Mouse (Mus musculus) ovary, adult 18-20 months (tissue): ENCODE measurements at regions not wholly inside any gene's neighbourhood (a gene's known extent, or its start where the extent isn't known, plus 50 kb on each side); places are given as distances from the start of the nearest gene placed in this dataset.

Experiments used
- DNase-seq: peaks from one replicate; pipeline ENCODE4 v3.0.0; 2022; ENCODE audit warnings: low spot score, mixed read lengths

DNA sequence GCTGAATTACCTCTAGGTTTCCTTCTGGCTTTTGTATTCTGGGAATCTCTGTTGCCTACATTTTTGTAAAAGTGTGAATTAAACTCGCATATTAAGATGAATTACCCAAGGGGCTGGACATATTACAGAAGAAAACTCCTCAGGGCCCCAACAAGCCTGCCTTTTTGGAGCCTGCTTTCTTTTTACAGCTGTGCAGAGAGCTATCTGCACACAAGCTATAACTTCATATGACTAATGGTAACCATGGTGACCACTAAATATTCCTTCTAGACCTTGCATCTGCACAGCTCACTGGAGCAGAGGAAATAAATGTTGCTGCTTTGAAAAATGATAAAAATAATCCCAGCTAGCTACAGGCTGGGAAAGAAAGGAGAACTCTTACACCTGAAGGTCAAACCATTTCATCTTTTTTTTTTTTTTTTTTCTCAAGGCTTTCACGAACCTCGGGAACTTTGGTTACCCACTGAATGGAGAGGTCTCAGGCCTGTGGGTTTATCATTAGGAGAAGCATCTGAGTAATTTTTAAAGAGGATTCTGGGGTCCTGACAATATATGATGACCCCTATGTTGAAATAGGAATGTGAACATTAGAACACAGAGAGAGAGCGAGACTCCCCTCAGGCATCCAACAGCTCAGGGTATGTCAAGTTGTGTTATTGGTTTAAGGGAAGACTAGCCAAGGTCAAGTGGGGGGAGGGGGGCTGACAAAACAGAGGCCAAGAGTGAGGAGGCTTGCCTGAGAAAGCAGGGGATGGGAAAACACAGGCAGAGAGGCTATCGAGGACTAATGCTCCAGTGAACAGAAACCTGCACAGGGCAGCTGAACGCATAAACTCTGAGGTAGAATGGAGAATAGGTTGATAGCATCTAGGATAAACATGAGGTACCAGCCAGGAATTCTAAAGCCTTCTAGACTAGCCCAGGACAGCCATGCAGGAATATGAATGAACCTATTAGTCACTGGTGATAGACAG, 188.4 kb downstream of the Phlda1 start:
- DNase-seq, result no peak

GRCm38 (mm10) chr10:111695918-111696760, 190.1 kb downstream of the Phlda1 start:
- no peak for DNase-seq

- DNase-seq, result no peak
Observed at GRCm38 (mm10) chr10:111696987-111697386, 190.9 kb downstream of the Phlda1 start.

GRCm38 (mm10) chr10:111699557-111700508, 193.7 kb downstream of the Phlda1 start:
- no peak for DNase-seq

- no peak for DNase-seq
Observed at GRCm38 (mm10) chr10:111700570-111700969, 194.5 kb downstream of the Phlda1 start.

DNA sequence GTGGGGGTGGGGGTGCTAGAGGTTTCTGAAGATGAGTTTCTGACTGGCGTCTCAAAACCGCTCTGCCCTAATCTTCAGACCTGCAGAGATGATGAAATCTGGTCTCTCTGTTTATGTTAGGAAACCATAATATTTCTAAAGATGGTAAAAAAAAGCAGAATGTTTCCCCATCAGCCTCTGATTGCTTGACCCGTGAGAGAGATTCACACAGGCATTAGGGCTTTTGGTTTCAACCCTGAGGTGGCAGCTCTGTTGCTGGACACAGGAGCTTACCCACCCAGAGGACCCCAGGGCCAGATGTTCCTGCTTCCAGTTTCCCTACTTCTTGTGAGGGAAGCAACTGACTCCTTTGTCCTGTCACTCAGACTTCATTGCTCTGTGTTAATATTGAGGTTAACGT, 195.1 kb downstream of the Phlda1 start:
- no peak for DNase-seq

- no peak for DNase-seq
Observed at GRCm38 (mm10) chr10:111702435-111702834, 196.3 kb downstream of the Phlda1 start.

GRCm38 (mm10) chr10:111703447-111703846, 197.4 kb downstream of the Phlda1 start:
- no peak for DNase-seq

DNA sequence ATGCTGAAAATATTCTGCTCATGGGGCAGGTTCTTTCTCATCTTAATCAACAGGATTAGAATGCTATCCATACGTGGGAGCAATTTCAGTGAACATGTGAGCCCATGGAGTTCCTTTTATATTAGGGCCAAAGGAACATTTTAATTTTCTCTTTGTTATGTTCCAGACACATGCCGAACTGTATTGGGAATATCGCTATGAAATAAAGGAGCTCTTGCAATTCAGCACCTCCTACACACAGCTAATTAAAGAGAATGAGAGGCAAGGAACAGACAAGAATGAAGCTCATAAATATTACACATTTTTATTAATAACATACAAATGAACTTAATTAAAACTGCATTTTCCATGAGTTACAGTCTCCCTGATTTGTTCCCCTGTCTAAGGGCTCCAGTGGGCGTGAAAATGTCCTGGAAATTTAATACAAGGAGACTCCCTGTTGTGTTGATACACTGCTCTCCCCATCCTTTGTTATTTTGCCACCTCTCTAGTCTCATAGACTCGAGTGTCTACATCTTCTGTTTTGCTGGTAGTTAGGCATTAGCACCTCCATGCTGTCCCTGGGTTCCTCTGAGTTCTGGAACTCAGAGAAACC, 205.5 kb downstream of the Phlda1 start:
- no peak for DNase-seq

- DNase-seq, result no peak
Observed at GRCm38 (mm10) chr10:111712991-111713390, 206.9 kb downstream of the Phlda1 start.

DNA sequence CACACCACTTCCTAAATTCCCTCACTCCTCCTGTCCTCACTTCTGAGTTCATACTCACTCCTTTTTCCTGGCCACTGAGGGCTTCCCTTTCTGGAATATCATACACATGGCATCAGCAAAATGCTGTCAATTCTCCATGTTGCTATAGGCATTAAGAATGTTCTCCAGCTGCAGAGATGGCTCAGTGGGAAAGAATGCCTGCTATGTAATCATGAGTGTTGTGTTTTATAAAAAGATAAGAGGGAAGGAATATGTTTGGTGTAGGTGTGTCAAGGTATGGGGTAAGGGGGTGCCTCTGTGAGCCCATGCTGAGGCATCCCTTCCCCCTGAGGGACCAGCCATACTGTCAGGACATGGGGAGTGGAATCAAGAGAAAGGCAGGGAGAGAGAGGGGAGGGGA, 207.6 kb downstream of the Phlda1 start:
- no peak for DNase-seq

DNA sequence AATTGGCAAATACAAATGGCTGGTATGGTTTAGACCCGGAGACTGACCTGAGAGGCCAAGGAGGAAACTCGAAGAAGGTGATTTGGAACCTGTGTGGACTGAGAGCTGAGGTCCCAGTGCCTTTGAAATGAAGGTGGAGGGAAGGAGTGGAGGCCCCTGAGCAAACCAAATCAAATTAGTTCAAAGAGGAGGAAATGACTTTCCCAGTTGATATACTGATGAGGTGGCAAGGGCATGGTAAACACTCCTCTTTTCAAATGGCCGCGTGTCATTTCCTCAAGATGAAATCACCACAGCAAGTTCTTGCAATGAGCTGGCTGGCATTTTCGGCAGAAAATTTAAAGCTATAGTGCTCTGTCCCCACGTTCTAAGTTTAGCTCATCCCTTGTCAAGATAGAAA, 209.1 kb downstream of the Phlda1 start:
- DNase-seq, result no peak

DNA sequence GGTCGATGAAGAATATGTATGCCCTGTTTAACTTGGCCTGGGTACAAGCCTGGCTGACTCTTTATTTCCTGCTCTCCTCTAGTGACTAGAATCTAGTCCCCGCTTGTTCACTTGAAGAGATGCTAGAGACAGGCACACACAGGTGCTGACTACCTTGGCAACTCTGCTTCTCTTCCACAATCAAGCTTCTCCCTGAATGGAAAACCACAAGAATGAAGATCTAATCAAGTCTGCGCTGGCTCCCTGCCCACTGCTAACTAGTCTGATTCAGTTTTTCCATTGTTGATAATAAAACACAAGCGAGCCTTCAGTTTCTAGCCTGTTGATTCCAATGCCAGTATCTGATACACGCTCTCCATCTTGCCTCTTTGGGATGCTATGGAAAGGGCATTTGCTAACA, 213.5 kb downstream of the Phlda1 start:
- DNase-seq, result peak; percentile 3

DNA sequence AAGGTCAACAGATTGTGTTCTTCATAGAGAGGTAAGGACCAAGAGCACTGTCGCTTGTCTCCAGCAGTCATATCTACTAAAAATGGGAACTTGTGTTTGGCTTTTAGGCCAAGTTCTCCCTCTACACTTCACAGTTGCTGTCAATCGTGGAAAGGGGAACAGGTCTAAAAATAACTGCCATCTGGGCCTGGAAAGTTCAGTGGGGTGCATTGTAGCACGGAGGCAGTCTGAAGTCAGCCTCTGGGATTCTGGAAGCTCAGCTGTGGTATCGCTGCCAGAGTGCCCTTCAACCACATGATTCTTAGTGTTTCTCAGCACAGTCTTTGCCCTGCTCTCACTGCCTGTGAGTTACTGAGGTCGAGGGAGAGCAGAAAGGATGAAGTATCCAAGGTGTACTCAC, 215.0 kb downstream of the Phlda1 start:
- DNase-seq, result no peak

DNA sequence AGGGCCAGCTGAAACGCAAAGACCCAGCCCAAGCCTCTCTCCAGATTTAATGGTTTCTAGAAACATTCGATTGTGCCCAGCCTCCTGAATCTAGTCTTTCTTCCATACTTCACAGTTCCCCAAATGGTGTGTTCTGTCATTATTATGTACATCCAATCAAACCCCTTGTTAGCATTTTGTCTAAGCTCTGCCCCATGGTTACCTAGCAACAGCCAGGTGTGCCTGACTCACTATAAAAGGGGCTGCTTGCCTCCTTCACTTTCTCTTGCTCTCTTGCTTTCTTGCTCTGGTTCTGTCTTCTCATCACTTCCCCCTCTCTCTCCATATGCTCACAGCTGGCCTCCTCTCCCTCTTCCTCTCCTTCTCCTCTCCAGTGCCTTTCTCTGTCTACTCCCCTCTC, 217.8 kb downstream of the Phlda1 start:
- no peak for DNase-seq

DNA sequence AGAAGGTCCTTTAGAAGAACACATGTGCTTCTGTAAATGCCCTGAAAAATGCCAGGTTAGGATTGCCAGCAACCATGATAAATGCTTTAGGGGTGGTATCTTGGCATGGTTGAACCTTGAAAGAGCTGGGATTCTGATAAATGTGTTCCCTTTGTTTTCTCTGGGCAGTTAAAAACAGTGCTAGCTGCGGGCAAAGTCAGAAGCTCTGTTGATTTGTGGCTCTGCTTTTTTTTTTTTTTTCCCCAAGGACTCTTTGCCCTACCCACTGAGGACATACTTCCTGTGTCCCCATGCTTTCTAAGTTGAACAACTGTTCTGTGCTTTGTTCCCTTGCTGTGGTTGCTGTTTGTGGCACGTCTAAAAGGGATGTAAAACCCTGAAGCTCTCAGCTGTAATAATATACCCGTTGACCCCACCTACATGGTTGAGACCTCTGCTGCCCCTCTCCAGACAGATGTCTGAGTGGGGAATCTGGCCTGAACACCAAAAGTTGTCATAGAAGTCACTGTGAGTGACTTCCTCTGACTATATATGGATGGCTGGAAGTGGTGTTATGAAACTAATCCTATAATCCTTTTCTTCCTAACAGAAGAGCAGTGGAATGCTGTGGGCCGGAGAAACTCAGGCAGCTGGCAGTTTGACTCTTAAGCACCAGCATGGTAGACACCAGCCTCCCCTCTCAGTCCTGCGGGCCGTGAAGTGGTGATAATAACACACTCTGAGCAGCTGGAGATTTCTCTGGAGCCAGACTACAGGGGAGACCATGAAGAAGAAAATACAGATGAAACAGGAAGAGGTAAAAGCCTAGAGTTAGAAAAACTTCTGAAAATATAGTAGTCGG, 218.7 kb downstream of the Phlda1 start:
- no peak for DNase-seq

DNA sequence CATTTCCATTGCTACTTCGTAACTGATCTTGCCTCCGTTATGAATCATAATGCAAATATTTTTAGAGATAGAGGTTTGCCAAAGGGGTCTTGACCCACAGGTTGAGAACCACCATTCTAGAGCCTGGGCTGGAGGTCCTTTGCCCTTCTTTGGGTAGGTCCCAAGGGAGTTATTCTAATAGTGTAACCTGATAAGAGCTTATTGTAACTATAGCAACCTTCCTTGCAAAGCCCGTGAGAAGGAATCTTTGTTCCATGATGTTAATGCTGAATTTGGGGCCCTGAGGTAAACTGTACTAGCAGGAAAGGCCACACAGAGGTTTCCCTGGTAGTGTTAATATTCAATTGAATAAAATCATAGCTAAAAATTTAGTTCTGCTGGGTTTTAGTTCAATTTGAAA, 229.9 kb downstream of the Phlda1 start:
- DNase-seq, result no peak

DNA sequence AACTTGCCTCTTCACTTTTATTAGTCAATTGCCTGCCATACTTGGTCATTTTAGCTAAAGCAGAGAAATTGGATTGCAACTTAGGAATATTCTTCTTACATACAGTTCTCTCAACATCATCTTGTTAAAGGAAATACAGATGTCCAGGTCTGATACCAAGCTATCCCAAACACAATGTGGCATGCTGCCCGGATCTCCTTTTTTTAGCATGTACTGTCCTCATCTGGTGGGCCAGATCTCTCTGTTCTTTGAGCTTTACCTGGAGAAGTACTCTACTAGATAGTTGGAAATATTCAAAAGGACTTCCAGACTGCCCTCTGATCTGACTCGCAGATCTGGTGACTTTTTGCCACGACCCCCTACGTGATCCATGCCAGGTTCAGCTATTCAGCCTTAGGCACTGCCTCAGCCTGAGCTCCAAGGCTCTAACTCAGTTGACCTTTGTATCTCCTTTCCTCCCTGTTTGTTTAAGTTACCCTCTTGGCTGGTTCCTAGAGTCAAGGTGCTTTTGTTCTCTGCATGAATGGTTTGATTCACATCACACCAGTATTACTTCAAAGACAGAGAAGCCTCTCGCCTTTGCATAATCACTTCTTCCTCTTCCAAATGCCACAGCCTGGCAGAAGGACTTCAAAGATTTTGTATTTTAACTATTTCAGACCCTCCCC, 232.9 kb upstream of the Krr1 start:
- DNase-seq, result no peak

DNA sequence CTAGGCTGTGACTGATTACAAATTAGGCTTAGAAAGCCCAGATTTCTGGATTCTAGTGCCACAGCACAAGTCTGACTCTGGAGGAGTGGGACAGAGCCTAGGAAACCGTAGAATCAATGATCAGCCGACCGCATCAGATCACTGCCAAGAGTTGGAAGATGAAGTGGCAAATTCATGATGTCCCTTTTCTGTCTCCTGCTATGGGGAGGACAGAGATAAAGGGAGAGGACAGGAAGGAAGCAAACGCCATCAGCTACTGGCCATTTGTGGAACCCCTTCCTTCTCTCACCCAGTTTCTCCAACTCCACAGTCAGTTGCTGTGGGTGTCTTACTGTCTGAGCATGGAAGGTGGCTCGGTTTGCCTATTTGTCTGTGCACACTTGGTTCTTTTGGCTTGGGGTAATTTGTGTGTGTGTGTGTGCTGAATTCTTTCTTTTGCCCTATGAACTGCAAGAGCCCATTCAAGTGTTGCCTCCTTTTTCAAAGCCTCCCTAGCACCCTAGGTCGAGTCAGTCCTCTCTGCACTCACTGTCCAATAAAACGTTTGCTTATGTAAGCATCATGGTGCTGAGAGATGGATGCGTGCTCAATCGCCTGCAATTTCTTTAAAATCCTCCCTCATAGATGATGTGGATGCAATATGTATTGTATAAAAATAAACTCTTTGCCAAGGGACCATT, 231.7 kb upstream of the Krr1 start:
- no peak for DNase-seq
